Comparison of ENCODE assay signal across 8 mouse cellular contexts in genomic region chr4:123918851-123919250, GRCm38 (mm10). TPM values are rescaled to one million over a fixed set of nuclear protein-coding genes. Genes with fewer than 3 reads are reported as not detected.
DNase-seq lines count a peak whose midpoint lies in the region; ATAC-seq and TF ChIP-seq lines count a peak whose summit lies in the region.
"Had no signal": no experiment of that assay in that cellular context is flagged by ENCODE, and none has a peak within 500 bp of the region (broad histone marks: within the 10 kb centered on the region; RNA-seq: fewer than 3 reads in every experiment).

No protein-coding gene starts in this region.

- H3K27me3 ChIP-seq in lung, embryonic 15.5 days: no peaks in the 10 kb centered on the region
- no peaks in the 10 kb centered on the region for H3K27me3 ChIP-seq in limb, embryonic 10.5 days (ENCODE audit: low read depth, poor library complexity, severe bottlenecking)
- H3K27me3 ChIP-seq in neural tube, embryonic 15.5 days (replicated peaks): no peaks in the 10 kb centered on the region

- H3K9ac ChIP-seq in lung, embryonic 15.5 days: no peak overlapping the region
- peak overlapping the region; percentile 32; the same call in 1 of the 2 replicates for H3K9ac ChIP-seq in neural tube, embryonic 15.5 days (replicated peaks)

- H3K27ac ChIP-seq in lung, embryonic 15.5 days: no peak overlapping the region
- H3K27ac ChIP-seq in embryonic fibroblast, embryonic 13.5 days (ENCODE audit: insufficient read depth, low read length): no peak overlapping the region
- H3K27ac ChIP-seq in limb, embryonic 10.5 days: no peak overlapping the region
- no peak overlapping the region for H3K27ac ChIP-seq in neural tube, embryonic 15.5 days (replicated peaks)

- peaks cover 29% of the 10 kb centered on the region for H3K36me3 ChIP-seq in lung, embryonic 15.5 days
- H3K36me3 ChIP-seq in limb, embryonic 10.5 days: peaks cover 43% of the 10 kb centered on the region
- peaks cover 30% of the 10 kb centered on the region for H3K36me3 ChIP-seq in neural tube, embryonic 15.5 days

- WGBS in lung, embryonic 15.5 days: 67% methylated on average over 2 of the region's 2 CpGs
- WGBS in limb, embryonic 10.5 days: 74% methylated on average over 2 of the region's 2 CpGs
- WGBS in neural tube, embryonic 15.5 days: 70% methylated on average over 2 of the region's 2 CpGs

- H3K9me3 ChIP-seq in lung, embryonic 15.5 days: no peaks in the 10 kb centered on the region
- no peaks in the 10 kb centered on the region for H3K9me3 ChIP-seq in limb, embryonic 10.5 days (replicated peaks)
- H3K9me3 ChIP-seq in neural tube, embryonic 15.5 days (replicated peaks): no peaks in the 10 kb centered on the region

- no peak for TF ChIP-seq CTCF in embryonic fibroblast, embryonic 13.5 days (IDR thresholded peaks at IDR 0.05; ENCODE audit: borderline replicate concordance, insufficient read depth, low read length)

- no peak for ATAC-seq in lung, embryonic 15.5 days (ENCODE audit: borderline replicate concordance, extremely low read depth, low FRiP score, low TSS enrichment)
- no peak for ATAC-seq in neural tube, embryonic 15.5 days (ENCODE audit: low FRiP score)

- peaks cover 19% of the 10 kb centered on the region for H3K4me1 ChIP-seq in lung, embryonic 15.5 days
- H3K4me1 ChIP-seq in embryonic fibroblast, embryonic 13.5 days (ENCODE audit: control insufficient read depth, insufficient read depth, low read length): 0 out of 2 replicates have a peak, but pooled peaks cover 2% of the 10 kb centered on the region
- H3K4me1 ChIP-seq in limb, embryonic 10.5 days: peaks cover 26% of the 10 kb centered on the region
- H3K4me1 ChIP-seq in neural tube, embryonic 15.5 days: peaks cover 32% of the 10 kb centered on the region

- peak overlapping the region; percentile 86 for H3K4me2 ChIP-seq in lung, embryonic 15.5 days
- peak overlapping the region; percentile 80 for H3K4me2 ChIP-seq in neural tube, embryonic 15.5 days

- DNase-seq in lung, postnatal 25 days (ENCODE audit: low spot score): no peak
- no peak for DNase-seq in limb, embryonic 10.5 days (ENCODE audit: low spot score)
- DNase-seq in kidney, adult 8-10 months: no peak
- no peak for DNase-seq in retina, embryonic 14.5 days (ENCODE audit: low spot score)
- DNase-seq: thymus, postnatal 14 days had no signal

- TF ChIP-seq POLR2A in embryonic fibroblast, embryonic 13.5 days (IDR thresholded peaks at IDR 0.05; ENCODE audit: low read depth, low read length): no peak

- H3K4me3 ChIP-seq in lung, embryonic 15.5 days: peak overlapping the region; percentile 90; the same call in 1 of the 2 replicates
- peak overlapping the region; percentile 95 for H3K4me3 ChIP-seq in embryonic fibroblast, embryonic 13.5 days (ENCODE audit: insufficient read depth, low read length)
- H3K4me3 ChIP-seq in limb, embryonic 10.5 days: peak overlapping the region; percentile 95
- H3K4me3 ChIP-seq in neural tube, embryonic 15.5 days (replicated peaks): no peak overlapping the region; the same call in 1 of the 2 replicates

RNA-seq across cellular contexts. Expression of gene 4930535I16Rik, which starts 1.0 kb away (rescaled TPM):
- not detected in 2 replicates for polyA plus RNA-seq in lung, embryonic 15.5 days (2015; fragmentation: Nextera tagmentation; extraction: Ambion mirVana)
- not detected in 2 replicates for polyA plus RNA-seq in embryonic fibroblast, embryonic 13.5 days (2011; ENCODE audit: insufficient read length, low read depth, missing spikeins)
- not detected in 2 replicates for polyA plus RNA-seq in limb, embryonic 10.5 days (2016; fragmentation: Nextera tagmentation; extraction: Ambion mirVana)
- polyA plus RNA-seq in neural tube, embryonic 15.5 days (2015; fragmentation: Nextera tagmentation; extraction: Ambion mirVana): not detected in 2 replicates

RNA-seq across cellular contexts. Expression of gene Rragc, which starts 1.6 kb away (rescaled TPM):
- polyA plus RNA-seq in lung, embryonic 15.5 days (2015; fragmentation: Nextera tagmentation; extraction: Ambion mirVana): 46.6 and 49.2 TPM in 2 replicates
- 109 and 125 TPM in 2 replicates for polyA plus RNA-seq in embryonic fibroblast, embryonic 13.5 days (2011; ENCODE audit: insufficient read length, low read depth, missing spikeins)
- 33.2 and 38.9 TPM in 2 replicates for polyA plus RNA-seq in limb, embryonic 10.5 days (2016; fragmentation: Nextera tagmentation; extraction: Ambion mirVana)
- polyA plus RNA-seq in neural tube, embryonic 15.5 days (2015; fragmentation: Nextera tagmentation; extraction: Ambion mirVana): 44.4 and 45.4 TPM in 2 replicates

RNA-seq across cellular contexts. Expression of gene Mycbp, which starts 14.2 kb away (rescaled TPM):
- polyA plus RNA-seq in lung, embryonic 15.5 days (2015; fragmentation: Nextera tagmentation; extraction: Ambion mirVana): 61.7 and 69.6 TPM in 2 replicates
- 23.7 and 48.4 TPM in 2 replicates for polyA plus RNA-seq in embryonic fibroblast, embryonic 13.5 days (2011; ENCODE audit: insufficient read length, low read depth, missing spikeins)
- polyA plus RNA-seq in limb, embryonic 10.5 days (2016; fragmentation: Nextera tagmentation; extraction: Ambion mirVana): 66.8 and 76.1 TPM in 2 replicates
- 37.6 and 45.2 TPM in 2 replicates for polyA plus RNA-seq in neural tube, embryonic 15.5 days (2015; fragmentation: Nextera tagmentation; extraction: Ambion mirVana)

RNA-seq across cellular contexts. Expression of gene 4933427I04Rik, which starts 59.4 kb away (rescaled TPM):
- polyA plus RNA-seq in lung, embryonic 15.5 days (2015; fragmentation: Nextera tagmentation; extraction: Ambion mirVana): not detected in 2 replicates
- polyA plus RNA-seq in embryonic fibroblast, embryonic 13.5 days (2011; ENCODE audit: insufficient read length, low read depth, missing spikeins): not detected in 2 replicates
- not detected in 2 replicates for polyA plus RNA-seq in limb, embryonic 10.5 days (2016; fragmentation: Nextera tagmentation; extraction: Ambion mirVana)
- polyA plus RNA-seq in neural tube, embryonic 15.5 days (2015; fragmentation: Nextera tagmentation; extraction: Ambion mirVana): 0.08 and 0.15 TPM in 2 replicates
